Mouse (Mus musculus): ENCODE results near the gene Casp1.

Casp1 gene

DNA sequence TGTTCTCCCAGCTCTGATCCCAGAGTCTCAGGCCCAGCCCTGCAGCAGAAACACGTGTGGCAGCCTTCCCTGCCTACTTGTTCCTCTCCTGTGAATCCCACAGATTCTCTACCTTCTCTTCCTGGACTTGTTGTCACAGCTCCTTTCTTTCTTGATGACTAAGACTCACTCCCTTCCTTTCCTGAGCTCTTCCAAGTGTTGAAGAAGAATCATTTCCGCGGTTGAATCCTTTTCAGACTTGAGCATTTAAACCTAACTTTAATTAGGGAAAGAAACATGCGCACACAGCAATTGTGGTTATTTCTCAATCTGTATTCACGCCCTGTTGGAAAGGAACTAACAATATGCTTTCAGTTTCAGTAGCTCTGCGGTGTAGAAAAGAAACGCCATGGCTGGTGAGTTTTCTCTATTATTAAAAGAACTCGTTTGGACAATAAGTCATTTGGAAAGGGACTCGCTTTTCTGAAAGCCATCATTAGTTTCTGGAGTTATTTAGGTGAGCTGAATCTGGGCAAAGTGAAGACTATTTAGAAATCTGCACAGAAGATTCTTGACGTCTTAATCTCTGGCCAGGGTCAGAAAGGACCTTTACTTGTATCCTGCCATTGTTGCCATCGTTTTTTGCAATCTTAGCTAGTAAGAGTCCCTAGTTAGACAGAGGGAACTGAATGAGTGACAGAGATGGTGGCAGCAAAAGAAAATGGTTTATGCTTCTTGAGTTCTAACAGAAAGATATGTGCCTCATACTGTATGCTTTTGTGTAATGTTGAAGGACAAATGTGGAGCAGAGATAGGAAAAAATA is at the start of gene Casp1:
Gene Casp1, plus strand, starts transcription at position 189 of the 803 bp plus-strand sequence.
- in situ Hi-C loops (cut with MboI, MseI) = no loop called here

DNA sequence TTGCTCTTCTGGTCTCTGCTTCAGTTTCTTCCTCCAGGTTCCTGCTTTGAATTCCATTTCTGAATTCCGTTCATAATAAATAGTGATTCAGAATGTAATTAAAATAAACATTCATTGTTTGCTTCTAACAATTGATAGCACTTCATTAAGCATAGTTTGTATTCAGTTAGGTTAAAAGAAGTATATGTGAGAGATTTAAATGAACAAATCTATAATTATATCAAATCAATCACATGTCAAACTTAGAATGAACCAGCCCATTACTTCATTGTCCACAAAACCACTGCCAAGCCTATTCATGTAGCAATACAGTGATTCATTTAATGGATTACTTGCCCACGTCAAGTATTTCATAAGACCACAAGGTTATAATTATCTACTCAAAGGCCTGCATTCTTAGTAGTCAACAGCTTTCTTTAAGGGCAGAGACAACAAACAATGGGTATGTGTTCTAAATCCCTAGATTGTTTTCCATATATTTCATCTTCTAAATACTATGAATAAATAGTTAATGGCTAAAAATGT is 34.3 kb upstream of the Casp1 start:
- in situ Hi-C loops (cut with MboI, MseI) = loop anchor here in 1 of 2 experiments (10.0 kb wide), 1 partner anchor 609 kb away; no protein-coding TSS in a partner anchor

DNA sequence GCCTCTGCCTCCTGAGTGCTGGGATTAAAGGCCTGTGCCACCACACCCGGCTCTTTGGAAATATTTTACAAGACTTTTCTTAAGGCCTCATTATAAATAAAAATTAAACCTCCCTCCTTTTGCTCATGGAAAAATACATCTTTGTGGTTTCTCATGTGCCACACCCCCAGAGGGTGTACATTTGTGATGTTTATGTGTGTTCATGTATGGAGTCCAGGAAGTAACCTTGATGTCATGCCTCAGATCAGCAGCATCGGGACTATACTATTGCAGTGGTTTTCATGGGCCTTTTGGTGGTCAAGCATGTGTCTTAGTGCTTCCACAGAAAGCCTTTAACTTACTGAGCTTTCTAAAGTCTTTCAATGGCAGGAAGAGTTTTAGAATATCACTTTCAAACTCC is 28.0 kb upstream of the Casp1 start:
- in situ Hi-C loops (cut with MboI, MseI) = no loop called here

- in situ Hi-C loops (cut with MboI, MseI) = no loop called here
These were observed 27.4 kb upstream of the Casp1 start for GRCm38 (mm10) chr9:5270884-5271283.

DNA sequence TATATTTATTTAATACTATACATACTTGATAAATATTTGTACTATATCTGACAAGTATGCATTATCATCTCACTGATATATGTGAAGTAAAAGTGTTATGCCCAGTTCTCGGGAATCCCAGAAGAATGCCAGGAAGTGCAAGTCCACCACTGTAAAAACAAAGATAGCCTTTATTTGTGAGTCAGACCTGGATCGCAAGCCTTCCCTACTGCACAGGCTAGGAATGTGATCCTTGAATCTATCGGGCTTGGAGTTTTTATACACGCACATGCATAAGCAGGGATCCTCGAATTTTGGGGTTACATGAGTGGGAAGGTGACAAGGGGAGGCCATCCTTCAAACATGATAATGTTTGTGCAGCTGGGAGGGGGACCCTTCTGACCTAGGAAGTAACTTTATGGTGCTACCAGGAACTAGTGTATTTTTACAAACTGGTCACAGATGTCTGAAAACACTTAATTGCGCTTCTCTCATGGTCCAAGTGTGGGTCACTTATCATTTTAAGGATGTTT is 26.9 kb upstream of the Casp1 start:
- in situ Hi-C loops (cut with MboI, MseI) = no loop called here

DNA sequence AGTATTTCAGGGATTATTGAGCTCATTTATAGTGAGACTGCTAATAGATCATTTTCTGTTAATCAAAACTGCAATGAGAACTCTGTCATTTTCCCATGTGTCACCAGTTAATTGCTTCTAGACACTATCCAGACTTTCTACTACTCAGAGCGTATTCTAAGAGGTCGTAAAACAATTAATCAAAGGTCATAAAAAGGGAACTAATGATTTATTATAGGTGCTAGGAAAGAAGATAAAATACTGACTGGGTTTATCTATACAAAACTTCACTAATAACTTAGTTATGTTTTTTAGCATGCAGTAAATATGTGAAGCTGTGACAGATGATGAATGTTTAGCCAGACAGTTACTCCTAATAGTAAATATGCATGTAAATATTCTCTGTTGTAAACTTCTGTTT is 12.2 kb upstream of the Casp1 start:
- in situ Hi-C loops (cut with MboI, MseI) = no loop called here

GRCm38 (mm10) chr9:5286597-5286996 is 11.7 kb upstream of the Casp1 start:
- in situ Hi-C loops (cut with MboI, MseI) = no loop called here

GRCm38 (mm10) chr9:5296354-5297237 is 1.7 kb upstream of the Casp1 start:
- in situ Hi-C loops (cut with MboI, MseI) = no loop called here

DNA sequence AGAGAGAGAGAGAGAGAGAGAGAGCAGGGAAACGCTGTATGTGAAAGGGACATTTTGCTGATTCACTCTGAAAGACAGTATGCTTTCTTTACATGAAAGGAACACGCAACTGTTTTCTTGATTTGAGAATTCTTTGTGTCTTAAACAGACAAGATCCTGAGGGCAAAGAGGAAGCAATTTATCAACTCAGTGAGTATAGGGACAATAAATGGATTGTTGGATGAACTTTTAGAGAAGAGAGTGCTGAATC is 740 bp downstream of the Casp1 start:
- in situ Hi-C loops (cut with MboI, MseI) = no loop called here

DNA sequence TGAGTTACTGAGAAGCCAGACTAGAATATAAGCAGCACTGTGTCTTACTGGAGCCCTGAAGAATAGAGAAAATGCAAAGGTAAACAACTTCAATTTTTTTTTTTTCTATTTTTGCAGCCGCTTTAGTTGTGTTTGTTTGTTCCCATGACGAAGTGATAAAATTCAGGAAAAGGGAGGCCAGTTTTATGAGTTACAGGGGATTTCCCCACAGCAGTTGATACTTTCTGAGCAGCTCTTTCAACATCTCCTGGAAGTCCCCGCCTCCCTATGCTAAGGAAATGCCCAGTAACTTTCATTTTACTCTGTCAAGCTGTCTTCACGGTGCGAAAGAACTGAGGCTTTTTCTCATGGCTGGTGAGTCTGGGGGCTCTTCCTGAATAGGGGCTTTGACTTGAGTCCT is 10.2 kb downstream of the Casp1 start, which contains the start of gene Casp4:
Gene Casp4, plus strand, starts transcription at position 268 of the 400 bp plus-strand sequence.
- in situ Hi-C loops (cut with MboI, MseI) = no loop called here

GRCm38 (mm10) chr9:5310112-5310511 is 11.8 kb downstream of the Casp1 start:
- in situ Hi-C loops (cut with MboI, MseI) = no loop called here

DNA sequence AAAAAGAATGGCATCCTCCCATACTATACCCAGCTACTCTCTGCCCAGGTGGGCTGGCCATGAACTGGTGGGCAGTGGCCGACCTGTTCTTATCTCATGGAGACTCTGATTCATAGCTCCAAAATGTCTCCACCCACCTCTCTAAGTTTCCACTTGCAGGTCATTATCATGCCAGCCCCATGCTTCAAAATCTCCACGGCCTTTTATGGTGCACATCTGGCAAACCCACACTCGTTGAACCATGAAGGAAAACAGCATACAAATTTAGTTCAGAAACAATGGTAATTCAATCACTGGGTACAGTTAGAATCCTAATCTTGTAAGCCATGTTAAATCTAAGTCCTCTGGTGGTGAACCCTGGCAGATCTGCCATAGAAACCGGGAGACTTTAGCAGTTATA is 13.1 kb downstream of the Casp1 start:
- in situ Hi-C loops (cut with MboI, MseI) = no loop called here

DNA sequence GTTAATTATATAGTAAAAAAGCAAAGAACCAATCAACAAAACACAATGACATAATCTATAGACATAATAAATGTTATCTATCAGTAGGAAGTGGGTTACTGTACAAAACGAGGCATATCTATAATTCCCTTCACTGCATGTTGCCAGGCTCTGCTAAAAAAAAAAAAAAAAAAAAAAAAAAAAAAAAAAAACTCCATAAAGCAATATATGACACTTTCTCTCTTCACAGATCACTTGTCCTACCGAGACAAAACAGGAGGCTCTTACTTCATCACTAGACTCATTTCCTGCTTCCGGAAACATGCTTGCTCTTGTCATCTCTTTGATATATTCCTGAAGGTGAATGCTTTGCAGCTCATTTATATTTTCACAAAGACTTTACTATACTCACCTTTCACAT is 29.9 kb downstream of the Casp1 start:
- in situ Hi-C loops (cut with MboI, MseI) = no loop called here

- in situ Hi-C loops (cut with MboI, MseI) = no loop called here
These were observed 34.1 kb downstream of the Casp1 start for GRCm38 (mm10) chr9:5332441-5332840.

DNA sequence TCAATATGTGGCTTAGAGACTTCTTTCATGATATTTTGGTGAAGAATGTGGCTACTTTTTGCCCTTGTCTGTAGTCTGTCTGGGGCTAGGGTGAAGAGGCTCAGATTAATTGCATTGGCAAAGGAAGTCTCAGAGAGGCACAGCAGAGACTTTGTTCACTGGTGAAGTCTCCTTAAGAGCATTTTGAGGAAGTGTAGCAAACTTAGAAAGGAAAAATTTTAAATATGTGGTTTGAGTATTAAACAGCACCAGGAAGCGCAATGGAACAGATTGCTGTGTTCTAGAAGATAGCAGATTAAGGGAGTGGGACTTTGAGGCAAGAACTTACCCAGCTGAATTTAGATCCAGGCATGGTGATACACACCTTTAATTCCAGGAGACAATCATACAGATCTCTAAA is 35.1 kb downstream of the Casp1 start:
- in situ Hi-C loops (cut with MboI, MseI) = no loop called here

DNA sequence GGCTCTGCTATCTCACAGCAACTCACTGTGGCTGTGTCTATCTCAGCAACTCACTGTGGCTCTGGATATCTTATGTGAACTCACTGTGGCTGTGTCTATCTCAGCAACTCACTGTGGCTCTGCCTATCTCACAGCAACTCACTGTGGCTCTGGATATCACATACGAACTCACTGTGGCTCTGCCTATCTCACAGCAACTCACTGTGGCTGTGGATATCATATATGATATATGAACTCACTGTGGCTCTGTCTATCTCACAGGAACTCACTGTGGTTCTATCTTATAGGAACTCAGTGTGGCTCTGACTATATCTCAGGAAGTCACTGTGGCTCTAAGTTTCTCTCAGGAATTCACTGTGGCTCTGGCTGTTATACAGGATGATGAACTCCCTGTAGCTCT is 44.8 kb downstream of the Casp1 start:
- in situ Hi-C loops (cut with MboI, MseI) = no loop called here

DNA sequence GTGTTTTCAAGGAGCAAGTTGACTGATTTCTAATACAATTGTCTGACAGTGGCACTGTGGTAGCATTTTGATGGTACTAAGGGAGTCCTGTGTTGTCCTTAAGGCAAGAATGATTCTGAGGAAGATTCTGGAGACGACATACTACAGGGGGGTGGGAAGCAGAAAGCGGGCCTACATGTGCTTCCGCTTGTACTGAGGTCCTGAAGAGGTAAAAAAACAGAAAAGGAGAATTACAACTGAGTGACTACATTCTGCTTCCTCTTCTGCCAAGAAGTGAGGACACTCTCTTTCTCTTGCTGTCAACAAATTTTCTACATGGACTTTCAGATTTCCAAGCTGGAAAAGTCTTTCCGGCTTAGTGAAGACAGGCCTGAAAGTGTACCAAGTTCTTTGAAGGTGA is 45.8 kb downstream of the Casp1 start:
- in situ Hi-C loops (cut with MboI, MseI) = no loop called here

GRCm38 (mm10) chr9:5345291-5345898 is 47.1 kb downstream of the Casp1 start, which contains the start of gene Casp12:
Gene Casp12, plus strand, starts transcription at chr9:5345430.
- in situ Hi-C loops (cut with MboI, MseI) = no loop called here

- in situ Hi-C loops (cut with MboI, MseI) = no loop called here
These were observed 49.1 kb downstream of the Casp1 start for GRCm38 (mm10) chr9:5347381-5347780.

GRCm38 (mm10) chr9:5353673-5354072 is 55.4 kb downstream of the Casp1 start:
- in situ Hi-C loops (cut with MboI, MseI) = no loop called here

- in situ Hi-C loops (cut with MboI, MseI) = no loop called here
These were observed 58.5 kb downstream of the Casp1 start for GRCm38 (mm10) chr9:5356801-5357200.

Data from T-helper 17 cell (primary cell).